Mouse (Mus musculus): ENCODE results near the gene Cd247.

DNA sequence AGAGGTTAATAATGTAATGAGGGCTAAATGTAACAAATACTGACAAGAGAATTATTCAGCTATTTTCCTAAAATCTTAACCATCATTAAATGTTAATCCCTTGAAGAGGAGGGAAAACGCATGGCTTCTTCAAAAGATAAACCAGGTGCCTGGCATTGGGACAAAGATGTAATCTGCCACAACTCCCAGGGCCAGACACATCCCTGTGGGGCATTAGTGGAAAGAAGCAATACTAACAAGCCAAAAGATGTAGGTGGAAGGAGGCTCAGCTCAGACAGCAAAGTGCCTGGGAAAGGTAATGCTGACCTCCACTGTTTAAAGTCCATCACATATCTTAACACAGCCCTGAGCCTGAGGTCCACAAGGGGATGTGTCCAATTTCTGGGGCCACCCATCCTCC, 134.0 kb downstream of the Cd247 start:
- no peak for TF ChIP-seq CTCF (conservative IDR thresholded peaks at IDR 0.05; ENCODE audit: low read length)
- no peak for TF ChIP-seq NANOG (IDR thresholded peaks at IDR 0.05; ENCODE audit: borderline replicate concordance, low read length)
- TF ChIP-seq POU5F1 (IDR thresholded peaks at IDR 0.05; ENCODE audit: borderline replicate concordance, low read length), result no peak
